Mouse (Mus musculus) limb, embryonic 14.5 days (tissue): ENCODE data around the gene Susd3. TPM values are rescaled to one million over a fixed set of nuclear protein-coding genes. Genes with fewer than 3 reads are reported as not detected.

Experiments
- ATAC-seq: fragments of 200-750 bp; cut with Nextera tagmentation; 2 replicates; pipeline ENCODE4 v1.8.0; 2017; ENCODE audit warnings: low read depth, moderate number of reproducible peaks, moderate TSS enrichment; ENCODE audit not compliant: low FRiP score
- DNase-seq: peaks from one replicate; pipeline ENCODE4 v3.0.0-alpha.2; 2015; ENCODE audit warnings: low spot score
- H3K27ac ChIP-seq: fragments of 300-500 bp; sonication (generic); replicated peaks from 2 replicates; pipeline ENCODE4 v1.5.1; 2014; ENCODE audit warnings: low read depth, mild to moderate bottlenecking, low read length, moderate library complexity, mixed read lengths
- H3K27me3 ChIP-seq: fragments of 300-500 bp; sonication (generic); 2 replicates; pipeline ENCODE4 v1.6.1; 2014; ENCODE audit warnings: low read length, mixed read lengths; ENCODE audit not compliant: control insufficient read depth, insufficient read depth
- H3K36me3 ChIP-seq: fragments of 300-500 bp; sonication (generic); 2 replicates; pipeline ENCODE4 v1.6.1; 2014; ENCODE audit warnings: mild to moderate bottlenecking, low read length, moderate library complexity, mixed read lengths; ENCODE audit not compliant: control insufficient read depth, insufficient read depth
- H3K4me1 ChIP-seq: fragments of 300-500 bp; sonication (generic); 2 replicates; pipeline ENCODE4 v1.6.1; 2014; ENCODE audit warnings: antibody characterized with exemption, low read length, mixed read lengths; ENCODE audit not compliant: control insufficient read depth, insufficient read depth
- H3K4me2 ChIP-seq: fragments of 300-500 bp; sonication (generic); replicated peaks from 2 replicates; pipeline ENCODE4 v1.6.1; 2014; ENCODE audit warnings: low read depth, mild to moderate bottlenecking, low read length, moderate library complexity; ENCODE audit not compliant: severe bottlenecking
- H3K4me3 ChIP-seq: fragments of 300-500 bp; sonication (generic); replicated peaks from 2 replicates; pipeline ENCODE4 v1.5.1; 2014; ENCODE audit warnings: low read length
- H3K9ac ChIP-seq: fragments of 300-500 bp; sonication (generic); 2 replicates; pipeline ENCODE4 v1.6.1; 2014; ENCODE audit warnings: mild to moderate bottlenecking, low read depth, low read length, moderate library complexity; ENCODE audit not compliant: severe bottlenecking
- H3K9me3 ChIP-seq: fragments of 300-500 bp; sonication (generic); 2 replicates; pipeline ENCODE4 v1.6.1; 2016; ENCODE audit warnings: low read length; ENCODE audit not compliant: control insufficient read depth
- POLR2A ChIP-seq: fragments of 200-500 bp; IDR thresholded peaks from 2 replicates; pipeline ENCODE4 v1.8.0; 2012; ENCODE audit warnings: inconsistent platforms, mild to moderate bottlenecking, moderate library complexity, borderline replicate concordance; ENCODE audit not compliant: insufficient read depth, insufficient read length; ENCODE audit errors: extremely low read depth
- WGBS: fragments of 180-500 bp; shearing (Covaris S2); extraction: QIAGEN DNeasy Blood & Tissue Kit; methylation state at CpG from one replicate; pipeline ENCODE4 v1.1.7; 2014; 5-methylcytosine and 5-hydroxymethylcytosine counted together
- polyA plus RNA-seq, 2 experiments: library from polyadenylated mRNA; depleted of rRNA in 1 of 2; stranded (reverse) in 1 of 2; unstranded in 1 of 2; fragments of >200 nt; fragmentation: Nextera tagmentation in 1 of 2; extraction: Ambion mirVana in 1 of 2; gene quantifications; 2 replicates each; pipeline versions ENCODE4 v1.2.1 to v1.2.3; 2012 to 2014

Susd3 gene
- polyA plus RNA-seq (2012; rRNA removed) = 2.1 and 2.6 TPM in 2 replicates
- 2.2 and 2.8 TPM in 2 replicates for polyA plus RNA-seq (2014; fragmentation: Nextera tagmentation; extraction: Ambion mirVana)

DNA sequence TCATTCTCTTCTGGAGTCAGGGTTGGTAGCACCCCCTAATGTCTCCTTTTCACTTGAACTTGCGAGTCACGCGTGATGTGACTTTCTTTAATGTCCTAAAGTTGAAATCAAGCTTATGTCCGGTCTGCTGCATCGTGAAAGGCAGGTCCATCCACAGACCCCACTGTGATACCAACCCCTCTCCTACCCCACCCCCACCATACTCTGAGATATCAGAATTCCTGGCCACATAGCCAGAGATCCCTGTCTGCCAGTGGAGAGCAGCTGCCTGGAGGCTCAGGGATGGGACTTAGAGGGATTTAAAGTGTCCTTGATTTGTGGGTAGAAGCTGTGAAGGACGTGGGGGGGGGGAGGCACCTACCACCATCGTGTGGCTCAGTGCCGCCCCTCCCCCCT is at the start of gene Susd3:
Gene Susd3 (minus strand): TSS at position 240 of the 396 bp plus-strand sequence.
- Histone ChIP-seq H3K27me3 (peaks cover 30% of the 10 kb centered on the region), H3K4me3 (peak within 1 kb of the TSS; percentile 44), H3K4me2 (peak within 1 kb of the TSS; percentile 81), H3K36me3 (no peaks in the 10 kb centered on the region), H3K27ac (no peak within 1 kb of the TSS), H3K9me3 (no peaks in the 10 kb centered on the region), H3K4me1 (no peaks in the 10 kb centered on the region), H3K9ac (peak within 1 kb of the TSS; percentile 43)
- TF ChIP-seq POLR2A = no peak
- no peak for DNase-seq
- ATAC-seq = no peak
- WGBS = 21% methylated on average over 8 of the region's 8 CpGs

DNA sequence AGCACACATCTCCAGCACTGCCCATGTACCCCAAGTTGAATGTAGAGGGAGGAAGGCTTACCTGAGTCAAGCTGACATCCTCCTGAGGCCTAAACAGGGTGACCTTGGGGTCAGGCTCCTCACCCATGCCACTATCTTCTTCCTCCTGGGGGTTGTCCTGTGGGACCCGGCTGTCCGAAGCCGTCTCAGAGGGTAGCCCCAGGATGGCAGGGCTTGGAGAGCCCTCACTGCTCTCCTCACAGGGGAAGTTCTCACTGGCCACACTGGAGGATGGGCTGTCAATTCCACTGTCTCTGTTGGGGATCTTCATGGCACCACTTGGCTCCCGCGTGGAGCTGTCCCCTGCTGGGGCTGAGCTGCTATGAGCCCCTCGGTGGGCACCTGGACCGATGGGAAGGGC is 47.8 kb upstream of the Susd3 start:
- TF ChIP-seq POLR2A = no peak
- WGBS = 83% methylated on average over 7 of the region's 7 CpGs
- H3K4me1 ChIP-seq = no peaks in the 10 kb centered on the region
- no peaks in the 10 kb centered on the region for H3K36me3 ChIP-seq
- DNase-seq (no peak), ATAC-seq (no peak)
- no peaks in the 10 kb centered on the region for H3K27me3 ChIP-seq
- H3K4me2 ChIP-seq = no peak overlapping the region
- no peaks in the 10 kb centered on the region for H3K9me3 ChIP-seq
- H3K9ac ChIP-seq = no peak overlapping the region
- no peak overlapping the region for H3K4me3 ChIP-seq
- H3K27ac ChIP-seq = no peak overlapping the region

DNA sequence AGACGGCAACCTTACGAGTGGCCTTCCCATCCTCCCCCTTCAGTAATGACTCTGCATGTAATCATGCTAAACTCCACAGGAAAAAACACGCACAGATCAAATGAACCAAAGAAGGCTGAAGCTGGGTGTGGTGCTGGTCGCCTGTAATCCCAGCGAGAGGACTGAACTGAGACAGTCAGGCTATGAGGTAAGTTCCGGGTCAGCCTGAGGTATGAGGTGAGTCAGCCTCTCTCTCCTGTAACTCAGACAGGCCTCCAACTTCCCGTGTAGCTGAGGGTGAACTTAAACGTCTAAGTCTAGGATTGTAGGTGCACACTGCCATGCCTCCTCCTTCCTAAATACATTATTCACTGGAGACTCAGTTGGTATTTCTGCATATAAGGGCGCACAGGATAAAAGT is 45.6 kb upstream of the Susd3 start:
- ATAC-seq (no peak), DNase-seq (no peak)
- H3K9me3 ChIP-seq = no peaks in the 10 kb centered on the region
- TF ChIP-seq POLR2A = no peak
- WGBS = 74% methylated on average over 9 of the region's 9 CpGs
- H3K27ac ChIP-seq = no peak overlapping the region
- H3K4me1 ChIP-seq = no peaks in the 10 kb centered on the region
- H3K36me3 ChIP-seq = no peaks in the 10 kb centered on the region
- no peaks in the 10 kb centered on the region for H3K27me3 ChIP-seq
- H3K9ac ChIP-seq = no peak overlapping the region
- no peak overlapping the region for H3K4me2 ChIP-seq
- no peak overlapping the region for H3K4me3 ChIP-seq

DNA sequence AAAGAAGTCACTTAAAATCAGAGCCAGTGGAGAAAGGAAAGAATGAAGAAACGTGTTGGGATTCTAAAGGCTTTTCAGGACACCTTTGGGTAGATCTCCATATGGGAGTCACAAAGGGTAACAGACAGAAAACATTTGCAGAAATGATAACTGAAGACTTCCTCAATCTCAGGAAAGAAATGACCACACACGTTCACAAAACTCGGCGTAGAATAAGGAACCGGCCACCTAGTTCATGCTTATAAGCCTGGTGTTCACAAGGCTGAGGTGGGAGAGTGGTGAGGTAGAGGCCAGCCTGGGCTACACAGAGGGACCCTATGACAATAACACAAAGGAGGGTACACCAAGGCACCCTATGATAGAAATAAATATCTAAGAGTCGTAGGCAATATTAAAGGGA is 43.4 kb upstream of the Susd3 start:
- H3K4me3 ChIP-seq = no peak overlapping the region
- no peaks in the 10 kb centered on the region for H3K36me3 ChIP-seq
- ATAC-seq (no peak), DNase-seq (no peak)
- no peak overlapping the region for H3K27ac ChIP-seq
- H3K9ac ChIP-seq = no peak overlapping the region
- no peak overlapping the region for H3K4me2 ChIP-seq
- H3K9me3 ChIP-seq = no peaks in the 10 kb centered on the region
- no peaks in the 10 kb centered on the region for H3K4me1 ChIP-seq
- H3K27me3 ChIP-seq = no peaks in the 10 kb centered on the region
- WGBS = 86% methylated on average over 6 of the region's 6 CpGs
- no peak for TF ChIP-seq POLR2A

DNA sequence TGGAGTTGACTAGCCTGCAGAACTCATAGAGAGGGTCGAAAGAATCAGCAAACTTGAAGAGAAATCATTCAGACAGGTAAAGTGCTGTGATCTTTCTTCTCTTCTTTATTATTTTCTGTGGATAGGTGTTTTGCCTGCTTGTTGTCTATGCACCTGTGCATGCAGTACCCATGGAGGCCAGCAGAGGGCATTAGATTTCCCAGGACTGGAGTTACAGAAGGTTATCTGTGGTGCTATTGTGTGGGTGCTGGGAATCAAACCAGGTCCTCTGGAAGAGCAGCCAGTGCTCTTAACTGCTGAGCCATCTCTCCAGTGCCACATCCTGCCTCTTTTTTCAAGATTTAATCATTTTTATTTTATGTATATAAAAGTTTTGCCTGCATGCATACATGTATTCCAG is 42.9 kb upstream of the Susd3 start:
- DNase-seq = no peak
- 52% methylated on average over 1 of the region's 1 CpGs for WGBS

DNA sequence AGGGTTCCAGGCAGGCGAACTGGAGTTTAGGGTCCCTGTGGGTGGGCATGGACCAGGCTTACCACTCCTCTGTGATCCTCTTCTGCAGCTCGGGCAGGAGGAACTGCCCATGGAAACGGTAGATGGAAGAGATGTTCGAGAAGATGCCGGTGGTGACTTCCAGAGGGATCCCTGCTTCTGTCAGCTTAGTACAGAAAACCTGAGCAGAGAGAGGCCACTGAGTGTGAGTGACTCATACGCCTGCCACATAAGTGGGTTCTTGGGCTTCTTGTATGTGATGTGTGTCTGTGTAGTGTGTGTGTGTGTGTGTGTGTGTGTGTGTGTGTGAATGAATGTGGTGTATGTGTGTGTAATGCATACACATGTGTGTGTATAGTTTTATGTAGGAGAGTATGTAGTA is 38.7 kb upstream of the Susd3 start:
- no peak overlapping the region for H3K4me3 ChIP-seq
- no peaks in the 10 kb centered on the region for H3K4me1 ChIP-seq
- no peaks in the 10 kb centered on the region for H3K36me3 ChIP-seq
- DNase-seq (no peak), ATAC-seq (no peak)
- no peak for TF ChIP-seq POLR2A
- no peaks in the 10 kb centered on the region for H3K9me3 ChIP-seq
- no peaks in the 10 kb centered on the region for H3K27me3 ChIP-seq
- H3K27ac ChIP-seq = no peak overlapping the region
- no peak overlapping the region for H3K4me2 ChIP-seq
- no peak overlapping the region for H3K9ac ChIP-seq
- 86% methylated on average over 6 of the region's 6 CpGs for WGBS

More for the DNA sequence above, 42.9 kb upstream of the Susd3 start:
- Histone ChIP-seq H3K27me3 (no peaks in the 10 kb centered on the region), H3K9me3 (no peaks in the 10 kb centered on the region), H3K9ac (no peak overlapping the region), H3K27ac (no peak overlapping the region), H3K4me3 (no peak overlapping the region), H3K4me1 (no peaks in the 10 kb centered on the region), H3K4me2 (no peak overlapping the region), H3K36me3 (no peaks in the 10 kb centered on the region)
- no peak for ATAC-seq
- TF ChIP-seq POLR2A = no peak
